Mouse (Mus musculus): ENCODE results near the gene Tbata.

Tbata gene

DNA sequence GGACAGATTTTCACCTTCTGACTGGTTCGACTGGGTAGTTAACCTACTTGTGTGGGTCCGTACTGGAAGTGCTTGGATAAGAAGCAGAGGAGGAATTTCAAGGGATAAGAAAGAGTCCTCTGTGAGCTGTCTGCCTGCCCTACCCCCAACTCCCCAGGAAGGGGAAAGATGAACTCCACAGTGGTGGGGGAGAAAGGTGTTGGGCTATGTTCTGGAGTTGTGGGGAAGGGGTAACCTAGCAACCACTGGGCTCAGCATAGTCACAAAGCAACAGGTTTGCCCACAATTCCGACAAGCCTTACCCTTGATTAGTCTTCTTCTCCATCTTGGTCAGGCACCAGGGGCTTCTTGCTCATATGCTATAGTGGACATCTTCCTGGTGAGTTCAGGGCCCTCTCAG lies at the start of gene Tbata:
Gene Tbata, plus strand, starts transcription at position 301 of the 400 bp plus-strand sequence.
- DNase-seq: no peak

GRCm38 (mm10) chr10:61123276-61123913 lies 48.4 kb upstream of the Tbata start:
- DNase-seq: no peak

DNA sequence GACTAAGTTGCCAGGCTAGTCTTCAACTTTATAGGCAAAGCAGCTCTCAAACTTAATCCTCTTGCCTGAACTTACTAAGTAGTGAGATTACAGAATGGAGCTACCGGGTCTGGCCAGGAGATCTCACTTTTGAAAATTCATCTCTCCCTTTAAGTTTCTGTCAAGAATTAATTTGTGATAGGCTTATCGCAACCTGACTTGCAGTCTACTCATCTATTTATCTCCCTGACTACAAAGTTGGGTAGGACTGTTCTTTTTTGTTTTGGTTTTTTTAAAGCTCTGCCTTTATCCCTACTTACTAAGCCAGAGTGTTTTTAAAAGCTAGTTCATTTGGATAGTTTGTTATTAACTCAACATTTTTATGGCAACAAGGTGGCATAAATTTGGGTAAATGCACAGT lies 47.3 kb upstream of the Tbata start:
- DNase-seq: no peak

- DNase-seq: no peak
These were observed 42.9 kb upstream of the Tbata start for GRCm38 (mm10) chr10:61128701-61129365.

- DNase-seq: no peak
These were observed 40.8 kb upstream of the Tbata start for GRCm38 (mm10) chr10:61130959-61131358.

DNA sequence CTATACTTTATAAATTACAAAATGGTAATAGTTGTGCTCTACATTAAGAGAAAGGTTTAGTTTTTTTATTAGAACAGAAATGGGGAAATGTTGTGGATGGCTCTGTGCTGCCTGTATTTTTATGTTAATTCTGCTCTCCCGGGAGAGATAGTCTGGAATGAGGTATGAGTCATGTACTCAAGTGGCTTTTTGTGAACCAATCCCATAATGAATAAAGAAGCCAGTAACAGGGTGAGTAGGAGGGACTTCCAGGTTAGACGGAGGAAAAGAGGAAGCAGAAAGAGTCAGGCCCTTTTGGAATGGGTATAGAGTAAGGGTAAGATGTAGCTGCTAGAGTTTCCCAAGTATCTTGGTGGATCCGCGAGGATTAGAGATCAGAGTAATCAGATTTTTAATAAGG lies 37.7 kb upstream of the Tbata start:
- DNase-seq: no peak

DNA sequence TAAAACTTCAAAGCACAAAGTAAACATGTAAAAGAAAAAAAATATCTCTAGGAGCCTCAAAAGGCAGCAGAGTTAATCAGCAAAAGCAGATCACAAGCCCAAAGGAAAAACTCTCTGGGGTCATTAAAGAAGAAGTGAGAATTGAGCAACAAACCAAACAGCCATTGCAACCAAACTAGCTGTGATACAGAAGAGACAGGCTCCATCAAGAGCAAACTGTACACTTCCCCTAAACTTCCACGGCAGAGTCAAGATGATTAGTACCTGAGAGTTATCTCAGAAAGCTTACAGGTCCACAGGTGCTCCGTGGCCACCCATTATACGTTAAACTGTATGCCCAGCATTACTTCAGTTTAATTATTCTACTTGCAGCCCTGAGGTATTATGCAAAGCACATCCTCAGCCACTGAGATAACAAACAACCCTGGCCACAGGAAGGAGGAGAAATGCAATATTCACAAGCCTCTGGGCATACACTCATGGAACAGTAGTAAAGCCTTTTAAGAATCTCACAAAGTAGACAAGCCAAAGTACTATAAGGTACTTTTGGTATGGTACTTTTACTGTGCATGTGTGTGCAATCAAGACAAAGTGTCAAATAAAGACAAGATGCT lies 36.4 kb upstream of the Tbata start:
- no peak for DNase-seq

DNA sequence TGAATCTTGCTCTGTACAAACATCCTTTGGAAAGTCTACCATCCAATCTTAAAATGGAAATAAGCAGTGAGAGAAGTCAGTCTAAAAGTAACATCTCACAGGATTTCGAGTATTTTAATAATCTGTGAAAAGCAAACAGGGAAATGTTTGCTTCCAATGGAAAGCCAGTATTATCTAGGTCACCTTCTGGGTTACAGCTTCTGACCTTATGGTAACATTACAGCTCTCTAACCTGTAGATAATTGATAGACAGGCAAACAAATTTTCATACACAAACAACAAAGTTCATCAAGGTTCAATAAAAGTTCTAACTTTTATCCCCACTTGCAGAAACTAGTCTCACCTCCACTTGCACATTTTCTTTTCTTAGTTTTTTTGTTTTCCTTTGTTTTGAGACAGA lies 34.2 kb upstream of the Tbata start:
- DNase-seq: no peak

DNA sequence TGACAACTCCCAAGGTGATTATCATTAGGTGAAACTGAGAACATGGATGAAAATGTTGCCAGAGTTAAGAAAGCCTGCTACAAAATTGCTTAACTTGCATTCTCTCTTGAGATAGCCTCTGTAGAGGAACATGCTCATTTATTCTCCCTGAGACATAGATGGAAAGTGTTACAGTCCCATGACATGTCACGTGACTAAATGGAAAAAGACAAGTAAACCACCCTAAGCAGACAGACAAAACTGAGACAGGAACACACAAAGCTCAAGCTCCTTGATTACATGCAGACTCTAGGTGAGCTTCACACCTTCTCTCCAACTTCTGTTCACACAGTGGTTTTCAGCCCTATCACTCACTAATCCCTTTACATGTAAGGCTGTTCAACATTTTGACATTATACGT lies 28.4 kb upstream of the Tbata start:
- no peak for DNase-seq

DNA sequence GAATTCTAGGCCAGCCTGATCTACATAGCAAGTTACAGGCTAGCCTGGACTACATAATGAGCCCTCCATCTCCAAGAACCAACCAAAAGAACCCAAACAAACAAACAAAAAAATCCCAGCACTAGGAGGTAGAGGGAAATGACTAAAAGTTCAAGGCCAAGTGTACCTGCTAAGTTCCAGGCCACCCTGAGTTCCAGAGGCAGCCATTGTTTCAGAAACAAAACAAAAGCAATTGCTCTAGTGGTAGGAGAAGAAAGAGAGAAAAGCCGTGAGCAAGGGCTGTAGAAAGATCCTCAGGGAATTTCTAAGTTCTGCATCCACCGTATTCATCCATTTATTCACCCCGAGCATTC lies 26.0 kb upstream of the Tbata start:
- no peak for DNase-seq

- DNase-seq: peak; percentile 20 to 39
These were observed 25.5 kb upstream of the Tbata start for GRCm38 (mm10) chr10:61146119-61146806.

DNA sequence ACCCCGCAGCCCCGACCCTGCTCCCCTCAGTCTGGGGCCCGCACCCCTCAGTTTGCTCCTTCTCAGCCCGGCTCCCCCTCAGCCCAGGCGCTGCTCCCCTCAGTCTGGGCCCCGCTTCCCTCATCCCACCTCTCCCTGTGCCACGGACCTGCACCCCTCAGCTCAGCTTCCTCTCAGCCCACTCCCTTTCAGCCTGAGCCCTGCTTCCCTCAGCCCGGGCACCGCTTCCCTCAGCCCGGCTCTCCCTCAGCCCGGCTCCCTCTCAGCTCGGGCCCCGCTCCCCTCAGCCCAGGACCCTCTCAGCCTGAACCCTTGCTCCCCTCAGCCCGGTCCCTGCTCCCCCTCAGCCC lies 25.0 kb upstream of the Tbata start:
- no peak for DNase-seq

DNA sequence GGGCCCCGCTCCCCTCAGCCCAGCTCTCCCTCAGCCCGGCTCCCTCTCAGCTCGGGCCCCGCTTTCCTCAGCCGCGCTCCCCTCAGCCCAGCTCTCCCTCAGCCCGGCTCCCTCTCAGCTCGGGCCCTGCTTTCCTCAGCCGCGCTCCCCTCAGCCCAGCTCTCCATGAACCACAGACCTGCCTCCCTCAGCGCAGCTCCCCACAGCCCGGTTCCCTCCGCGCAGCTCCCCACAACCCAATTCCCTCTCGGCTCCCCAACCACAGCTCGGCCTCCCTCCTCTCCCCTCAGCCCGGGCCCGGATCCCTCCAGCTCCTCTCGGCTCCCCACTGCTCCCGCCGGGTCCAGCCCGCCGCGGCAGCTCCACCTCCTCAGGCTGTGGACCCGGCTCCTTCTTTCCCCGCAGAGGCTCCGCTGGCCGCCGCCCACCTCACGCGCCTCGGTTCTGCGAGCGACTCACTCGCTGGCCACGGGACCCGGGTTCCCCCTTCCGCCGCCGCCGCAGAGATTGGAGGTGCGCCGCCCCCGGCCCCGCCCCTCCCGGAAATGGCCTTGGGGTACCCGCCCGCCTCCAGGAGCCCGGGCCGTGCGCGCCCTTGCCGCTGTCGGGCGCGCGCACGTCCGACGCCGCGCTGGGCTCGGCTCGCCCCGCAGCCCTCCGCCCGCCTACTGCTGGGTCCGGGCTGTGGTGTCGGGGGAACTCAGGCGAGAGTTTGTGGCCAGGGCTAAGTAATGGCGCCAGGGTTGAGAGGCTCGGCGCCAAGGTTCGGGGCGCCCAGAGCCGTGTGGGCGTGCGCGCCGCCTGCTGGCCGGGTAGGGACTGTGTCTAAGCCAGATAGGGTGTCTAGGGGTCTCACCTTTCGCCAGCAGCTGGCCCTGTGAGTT lies 24.4 kb upstream of the Tbata start, which contains the start of gene Sgpl1:
Gene Sgpl1, minus strand, starts transcription at position 547 of the 884 bp plus-strand sequence.
- peak; percentile 84 to 88 for DNase-seq

- no peak for DNase-seq
These were observed 22.3 kb upstream of the Tbata start for GRCm38 (mm10) chr10:61149476-61149875.

DNA sequence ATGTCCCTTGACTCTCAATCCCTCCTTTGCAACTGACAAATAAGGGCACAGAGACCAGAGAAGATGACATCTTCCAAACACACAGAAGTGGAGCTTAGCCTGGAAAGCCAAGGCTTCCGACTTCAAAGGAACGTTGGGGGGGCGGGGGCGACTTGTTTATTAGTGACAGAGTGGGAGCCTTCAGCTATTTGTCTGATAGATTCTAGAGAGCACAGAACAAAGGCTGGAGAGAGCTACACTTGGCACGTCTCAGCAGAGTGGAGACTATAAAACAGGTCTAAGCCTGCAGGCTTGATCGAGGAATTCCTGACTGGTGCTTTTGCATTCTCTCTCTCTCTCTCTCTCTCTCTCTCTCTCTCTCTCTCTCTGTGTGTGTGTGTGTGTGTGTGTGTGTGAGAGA lies 21.1 kb upstream of the Tbata start:
- no peak for DNase-seq

DNA sequence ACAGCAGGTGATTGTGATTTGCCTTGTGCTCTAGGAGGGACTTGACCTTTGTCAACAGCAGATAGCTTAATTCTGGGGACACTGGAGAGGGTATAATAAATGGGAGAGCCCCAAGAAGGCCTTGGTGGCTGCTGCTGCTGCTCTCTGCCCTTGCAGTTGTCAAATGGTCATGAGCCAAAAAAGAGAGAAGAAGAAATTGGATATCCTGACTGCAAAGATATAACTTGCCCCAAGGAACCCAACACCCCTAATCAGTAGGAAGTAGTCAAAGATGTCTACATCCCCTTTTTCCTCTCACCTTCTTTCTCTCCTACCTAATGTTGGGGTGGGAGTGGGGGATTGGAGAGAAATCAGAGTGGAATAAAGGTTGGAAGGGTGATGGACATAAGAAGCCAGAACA lies 19.6 kb upstream of the Tbata start:
- no peak for DNase-seq

DNA sequence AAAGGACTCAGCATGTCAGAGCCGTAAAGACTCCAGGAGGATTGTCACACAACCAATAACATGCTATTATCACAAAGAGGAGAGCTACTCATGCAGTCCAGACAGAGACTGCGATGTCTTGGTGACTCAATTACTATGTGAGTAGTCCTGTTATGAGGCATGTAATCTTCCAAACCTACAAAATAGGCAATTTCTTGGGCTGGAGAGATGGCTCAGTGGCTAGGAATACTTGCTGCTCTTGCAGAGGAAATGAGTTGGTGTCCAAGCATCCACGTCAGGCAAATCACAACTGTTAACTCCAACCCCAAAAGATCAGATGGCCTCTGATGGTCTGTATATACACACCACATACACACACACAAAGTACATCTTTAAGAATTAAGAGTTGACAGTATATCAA lies 16.1 kb upstream of the Tbata start:
- DNase-seq: no peak

DNA sequence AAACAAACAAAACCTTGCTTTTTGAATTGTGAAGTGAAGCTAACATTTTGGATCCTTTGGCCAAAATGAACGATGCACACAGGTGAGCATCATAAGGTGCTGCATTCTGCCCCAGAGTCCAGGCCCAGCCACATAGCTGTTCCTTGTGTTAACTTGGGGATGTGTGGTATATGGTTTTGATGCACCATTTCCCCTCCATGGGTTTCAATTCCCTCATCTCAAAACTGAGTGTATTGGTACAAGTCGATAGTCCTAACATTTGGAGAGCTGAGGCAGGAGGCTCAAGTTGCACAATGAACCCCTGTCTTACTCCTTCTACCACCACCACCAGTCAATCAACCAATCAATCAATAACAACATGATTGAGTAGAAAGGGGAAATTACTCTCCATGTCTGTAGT lies 15.3 kb upstream of the Tbata start:
- DNase-seq: no peak

DNA sequence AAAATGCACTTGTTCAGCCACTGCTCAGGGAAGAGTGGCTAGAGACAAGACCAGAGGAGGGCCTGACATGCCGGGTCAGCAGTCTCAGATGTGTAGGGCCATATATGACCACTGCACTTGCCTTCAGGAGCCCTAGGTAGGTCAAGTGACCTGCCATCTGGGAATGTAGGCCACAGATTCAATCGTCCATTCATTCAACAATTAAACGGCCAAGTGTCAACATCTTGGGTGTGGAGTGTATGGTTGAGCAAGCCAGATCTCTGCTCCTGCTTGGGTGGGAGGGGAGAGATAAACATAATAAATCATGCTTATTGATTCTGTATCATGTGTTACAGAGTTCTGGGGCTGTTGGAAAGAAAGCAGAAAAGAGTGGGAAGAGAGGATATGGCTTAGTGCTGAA lies 13.2 kb upstream of the Tbata start:
- no peak for DNase-seq

DNA sequence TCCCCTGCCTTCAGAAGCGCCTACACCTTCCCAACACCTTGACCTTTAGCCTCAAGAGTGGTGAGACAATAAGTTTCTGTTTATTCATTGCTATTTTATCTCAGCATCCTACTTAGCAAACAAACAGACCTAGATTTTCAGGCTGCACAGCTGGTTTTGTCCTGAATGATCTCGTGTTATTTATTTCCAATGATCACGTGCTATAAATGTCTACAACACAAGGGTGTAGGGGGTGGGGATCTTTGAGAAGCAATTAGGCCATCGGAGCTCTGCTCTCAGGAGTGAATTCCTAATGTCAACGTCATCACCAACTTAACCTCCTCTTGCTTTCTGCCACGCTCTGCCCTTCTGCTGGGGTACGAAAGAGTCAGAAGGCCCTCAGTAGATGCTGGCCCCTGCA lies 11.7 kb upstream of the Tbata start:
- DNase-seq: no peak

- DNase-seq: no peak
These were observed 11.1 kb upstream of the Tbata start for GRCm38 (mm10) chr10:61160671-61161070.

DNA sequence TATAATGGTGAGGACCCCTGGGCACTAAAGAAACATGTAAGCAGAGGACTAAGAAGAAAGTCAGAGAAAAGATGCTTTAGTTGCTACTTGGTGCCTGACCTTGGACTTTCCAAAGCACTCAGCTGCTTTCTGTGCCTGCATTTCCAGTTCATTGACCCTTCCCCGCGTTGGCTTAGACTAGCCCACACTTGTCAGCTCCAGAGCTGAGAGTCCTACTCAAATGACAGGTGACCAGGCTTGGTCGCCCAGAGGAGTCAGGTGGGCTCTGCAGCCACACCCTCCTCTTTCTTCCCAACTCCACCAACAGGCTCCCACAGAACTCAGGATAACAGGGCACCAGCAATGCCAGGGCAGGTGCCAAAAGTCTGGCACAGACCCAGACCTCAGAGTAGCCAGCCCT lies 9.4 kb upstream of the Tbata start:
- peak; percentile 15 to 34 for DNase-seq
